Mouse (Mus musculus): Measurements from ENCODE around the gene Oas1f. TPM values are rescaled to one million over a fixed set of nuclear protein-coding genes. Genes with fewer than 3 reads are reported as not detected.
"Not testable (repeated sequence)": the region's sequence is repeated elsewhere in the genome, so short reads cannot be mapped to it uniquely, and the experiment has no call there.

Gene Oas1f
- polyA plus RNA-seq, 1 experiment from 2014 or later: not detected

DNA sequence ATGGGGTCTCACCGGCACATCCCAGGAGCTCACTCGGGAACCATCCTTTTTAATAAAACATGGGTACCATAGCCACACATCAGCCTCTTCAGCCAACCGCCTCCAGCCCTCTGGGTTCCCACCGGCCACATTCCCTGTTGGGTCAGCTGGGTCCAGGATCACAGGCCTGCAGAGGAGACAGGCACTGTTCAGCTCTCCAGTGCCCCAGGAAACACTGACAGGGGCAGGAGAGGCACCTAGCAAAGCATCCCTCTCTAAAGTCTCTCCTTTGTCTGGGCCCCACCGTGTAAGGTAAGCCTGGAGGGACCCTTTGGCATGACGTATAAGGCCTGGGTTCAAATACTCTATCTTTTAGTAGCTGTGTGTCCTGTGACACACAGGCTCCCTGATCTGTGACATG lies 51.1 kb downstream of the Oas1f start:
- Histone ChIP-seq H3K4me2 (replicated peaks) (no peak overlapping the region), H3K4me1 (replicated peaks) (no peaks in the 10 kb centered on the region), H3K9me3 (no peaks in the 10 kb centered on the region), H3K36me3 (no peaks in the 10 kb centered on the region), H3K27me3 (replicated peaks) (no peaks in the 10 kb centered on the region), H3K4me3 (replicated peaks) (no peak overlapping the region), H3K27ac (no peak overlapping the region), H3K9ac (no peak overlapping the region)
- no peak for ATAC-seq
- WGBS: 84% methylated on average over 6 of the region's 6 CpGs

- no peak for ATAC-seq
- no peaks in the 10 kb centered on the region for H3K4me1 ChIP-seq (replicated peaks)
- no peak overlapping the region for H3K27ac ChIP-seq
- no peaks in the 10 kb centered on the region for H3K9me3 ChIP-seq
- H3K4me2 ChIP-seq (replicated peaks): no peak overlapping the region
- H3K27me3 ChIP-seq (replicated peaks): no peaks in the 10 kb centered on the region
- no peak overlapping the region for H3K9ac ChIP-seq
- no peaks in the 10 kb centered on the region for H3K36me3 ChIP-seq
- no peak overlapping the region for H3K4me3 ChIP-seq (replicated peaks)
These were observed 51.6 kb downstream of the Oas1f start for GRCm38 (mm10) chr5:120898726-120899125.

GRCm38 (mm10) chr5:120900666-120901065 lies 53.5 kb downstream of the Oas1f start:
- Histone ChIP-seq H3K4me2 (replicated peaks) (no peak overlapping the region), H3K9me3 (no peaks in the 10 kb centered on the region), H3K9ac (no peak overlapping the region), H3K4me3 (replicated peaks) (no peak overlapping the region), H3K4me1 (replicated peaks) (no peaks in the 10 kb centered on the region), H3K27ac (no peak overlapping the region), H3K27me3 (replicated peaks) (no peaks in the 10 kb centered on the region), H3K36me3 (no peaks in the 10 kb centered on the region)
- ATAC-seq: no peak
- 69% methylated on average over 1 of the region's 1 CpGs for WGBS

GRCm38 (mm10) chr5:120902056-120902455 lies 54.9 kb downstream of the Oas1f start:
- no peaks in the 10 kb centered on the region for H3K4me1 ChIP-seq (replicated peaks)

DNA sequence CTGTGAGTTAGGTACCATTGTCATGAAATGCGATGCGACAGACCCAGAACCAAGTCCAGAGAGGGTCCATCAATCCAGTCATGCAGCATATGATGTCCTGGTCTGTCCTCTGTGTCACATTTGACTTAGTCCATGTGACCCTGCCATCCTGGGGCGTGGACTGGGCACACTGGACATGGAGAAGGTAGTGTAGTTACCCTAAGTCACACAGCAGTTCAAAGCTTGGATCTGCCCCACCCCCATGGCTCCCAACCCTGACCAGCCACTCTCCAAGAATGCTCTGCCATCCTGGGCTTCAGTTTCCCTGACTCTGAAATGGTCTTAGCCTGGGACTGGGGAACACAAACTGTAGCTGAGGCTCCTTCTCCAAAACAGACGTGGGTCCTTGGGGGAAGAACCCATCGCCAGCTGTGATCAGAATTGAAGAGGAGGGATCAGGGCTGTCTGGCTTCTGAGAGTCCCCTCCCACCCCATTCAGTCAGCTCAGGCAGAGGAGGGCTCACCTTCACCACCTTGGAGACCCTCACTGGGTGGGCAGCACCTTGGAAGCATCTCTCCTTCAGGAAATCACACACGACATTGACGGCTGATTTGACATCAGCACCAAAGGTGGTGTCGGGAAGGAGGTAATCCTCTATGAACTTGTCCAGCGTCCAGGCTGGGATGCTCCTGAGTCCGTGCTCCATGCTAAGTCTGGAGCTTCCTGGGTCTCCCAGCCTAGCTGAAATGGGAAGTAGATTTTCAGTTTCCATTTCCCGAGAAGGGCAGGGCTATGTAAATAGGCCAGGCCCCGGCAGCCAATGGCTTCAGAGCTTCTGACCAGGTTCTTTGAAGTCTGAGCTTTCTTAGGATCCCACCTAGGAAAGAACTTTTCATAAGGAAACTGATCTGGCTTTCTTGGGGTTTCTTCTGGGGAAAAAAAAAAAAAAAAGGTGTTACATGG lies 59.9 kb downstream of the Oas1f start, which contains the start of gene Oas1a:
Gene Oas1a (minus strand): TSS at position 731 of the 943 bp plus-strand sequence.
- not testable (repeated sequence) for H3K27me3 ChIP-seq (replicated peaks); H3K4me1 ChIP-seq (replicated peaks); H3K36me3 ChIP-seq; H3K9ac ChIP-seq; H3K9me3 ChIP-seq; H3K27ac ChIP-seq
- WGBS: 31% methylated on average over 9 of the region's 12 CpGs
- ATAC-seq: peak; percentile 91
- Histone ChIP-seq H3K4me3 (replicated peaks) (peak within 1 kb of the TSS; percentile 18), H3K4me2 (replicated peaks) (peak within 1 kb of the TSS; percentile 43)

More at GRCm38 (mm10) chr5:120902056-120902455, 54.9 kb downstream of the Oas1f start:
- 91% methylated on average over 5 of the region's 5 CpGs for WGBS
- ATAC-seq: no peak
- Histone ChIP-seq H3K4me2 (replicated peaks) (no peak overlapping the region), H3K9ac (no peak overlapping the region), H3K9me3 (no peaks in the 10 kb centered on the region), H3K27me3 (replicated peaks) (no peaks in the 10 kb centered on the region), H3K36me3 (no peaks in the 10 kb centered on the region), H3K27ac (no peak overlapping the region), H3K4me3 (replicated peaks) (no peak overlapping the region)

Other genes starting within 250 kb of the Oas1f start
- 10.6 and 11.4 TPM in 2 replicates for gene Rita1, start 234.8 kb upstream of the Oas1f start, polyA plus RNA-seq (2015; fragmentation: Nextera tagmentation; extraction: Ambion mirVana)
- 47.5 and 49.3 TPM in 2 replicates for gene Ddx54, start 234.6 kb upstream of the Oas1f start, polyA plus RNA-seq (2015; fragmentation: Nextera tagmentation; extraction: Ambion mirVana)
- gene Cfap73, start 213.1 kb upstream of the Oas1f start, polyA plus RNA-seq (2015; fragmentation: Nextera tagmentation; extraction: Ambion mirVana): not detected in 2 replicates
- gene Rasal1, start 198.6 kb upstream of the Oas1f start, polyA plus RNA-seq (2015; fragmentation: Nextera tagmentation; extraction: Ambion mirVana): 0.49 and 1.0 TPM in 2 replicates
- gene Dtx1, start 135.4 kb upstream of the Oas1f start, polyA plus RNA-seq (2015; fragmentation: Nextera tagmentation; extraction: Ambion mirVana): 4.1 and 4.3 TPM in 2 replicates
- gene Oas2, start 97.5 kb upstream of the Oas1f start, polyA plus RNA-seq (2015; fragmentation: Nextera tagmentation; extraction: Ambion mirVana): 0.54 and 0.60 TPM in 2 replicates
- 0.20 TPM in 2 replicates for gene Oas3, start 69.7 kb upstream of the Oas1f start, polyA plus RNA-seq (2015; fragmentation: Nextera tagmentation; extraction: Ambion mirVana)
- gene Oas1e, start 51.8 kb upstream of the Oas1f start, polyA plus RNA-seq (2015; fragmentation: Nextera tagmentation; extraction: Ambion mirVana): not detected in 2 replicates
- gene Oas1c, start 34.9 kb upstream of the Oas1f start, polyA plus RNA-seq (2015; fragmentation: Nextera tagmentation; extraction: Ambion mirVana): 0.67 and 0.71 TPM in 2 replicates
- not detected in 2 replicates for gene Oas1h, start 14.1 kb downstream of the Oas1f start, polyA plus RNA-seq (2015; fragmentation: Nextera tagmentation; extraction: Ambion mirVana)
- 2.0 TPM in 2 replicates for gene Oas1g, start 40.2 kb downstream of the Oas1f start, polyA plus RNA-seq (2015; fragmentation: Nextera tagmentation; extraction: Ambion mirVana)
- gene Oas1a, start 60.2 kb downstream of the Oas1f start, polyA plus RNA-seq (2015; fragmentation: Nextera tagmentation; extraction: Ambion mirVana): 6.4 and 9.5 TPM in 2 replicates
- gene Oas1d, start 67.2 kb downstream of the Oas1f start, polyA plus RNA-seq (2015; fragmentation: Nextera tagmentation; extraction: Ambion mirVana): not detected in 2 replicates
- gene Rph3a, start 162.7 kb downstream of the Oas1f start, polyA plus RNA-seq (2015; fragmentation: Nextera tagmentation; extraction: Ambion mirVana): 0.20 and 0.30 TPM in 2 replicates